Mouse (Mus musculus) lung, adult 2 months (tissue): ENCODE data around the gene Lypd6b.

ENCODE experiments used
- CTCF ChIP-seq: fragments of 200-500 bp; IDR thresholded peaks from 2 replicates; pipeline ENCODE4 v1.5.1; 2011; ENCODE audit warnings: mild to moderate bottlenecking, low read length, control low read depth; ENCODE audit not compliant: insufficient read depth
- POLR2A ChIP-seq: fragments of 200-500 bp; IDR thresholded peaks from 2 replicates; pipeline ENCODE4 v1.6.1; 2011; ENCODE audit warnings: low read depth, mild to moderate bottlenecking, control low read depth, low read length, borderline replicate concordance; ENCODE audit errors: extremely low read depth

- TF ChIP-seq CTCF (no peak), POLR2A (no peak)
Observed at GRCm38 (mm10) chr2:49789504-49789903, 2.0 kb downstream of the Lypd6b start.
